Mouse (Mus musculus): ENCODE data around the gene Wls. TPM values are rescaled to one million over a fixed set of nuclear protein-coding genes. Genes with fewer than 3 reads are reported as not detected.

Gene Wls
- polyA plus RNA-seq, 1 experiment from 2014 or later, result 87.8 TPM

Other genes starting within 250 kb of the Wls start
- not detected in 2 replicates for gene Rpe65, start 240.5 kb upstream of the Wls start, polyA plus RNA-seq (2016; fragmentation: Nextera tagmentation; extraction: Ambion mirVana)

All from forebrain, embryonic 12.5 days (tissue).